Mouse (Mus musculus) embryonic facial prominence, embryonic 15.5 days (tissue): ENCODE data around the gene Trim31. TPM values are rescaled to one million over a fixed set of nuclear protein-coding genes. Genes with fewer than 3 reads are reported as not detected.

ENCODE experiments used
- ATAC-seq: fragments of 200-750 bp; cut with Nextera tagmentation; 2 replicates; pipeline ENCODE4 v1.8.0; 2017; ENCODE audit warnings: low read depth, moderate TSS enrichment; ENCODE audit not compliant: insufficient number of reproducible peaks, low FRiP score, low TSS enrichment
- H3K27ac ChIP-seq: fragments of 300-500 bp; sonication (generic); replicated peaks from 2 replicates; pipeline ENCODE4 v1.5.1; 2015; ENCODE audit warnings: mild to moderate bottlenecking, inconsistent platforms
- H3K27me3 ChIP-seq: fragments of 300-500 bp; sonication (generic); 2 replicates; pipeline ENCODE4 v1.6.1; 2015; ENCODE audit warnings: inconsistent platforms
- H3K36me3 ChIP-seq: fragments of 300-500 bp; sonication (generic); 2 replicates; pipeline ENCODE4 v1.6.1; 2015; ENCODE audit warnings: mild to moderate bottlenecking, inconsistent platforms
- H3K4me1 ChIP-seq: fragments of 300-500 bp; sonication (generic); 2 replicates; pipeline ENCODE4 v1.6.1; 2015; ENCODE audit warnings: inconsistent platforms
- H3K4me2 ChIP-seq: fragments of 300-500 bp; sonication (generic); replicated peaks from 2 replicates; pipeline ENCODE4 v1.6.1; 2015; ENCODE audit warnings: mild to moderate bottlenecking, inconsistent platforms
- H3K4me3 ChIP-seq: fragments of 300-500 bp; sonication (generic); replicated peaks from 2 replicates; pipeline ENCODE4 v1.5.1; 2015; ENCODE audit warnings: mild to moderate bottlenecking, inconsistent platforms
- H3K9ac ChIP-seq: fragments of 300-500 bp; sonication (generic); 2 replicates; pipeline ENCODE4 v1.6.1; 2015; ENCODE audit warnings: inconsistent platforms
- H3K9me3 ChIP-seq: fragments of 300-500 bp; sonication (generic); replicated peaks from 2 replicates; pipeline ENCODE4 v1.6.1; 2016; ENCODE audit warnings: inconsistent platforms
- WGBS: fragments of 180-500 bp; shearing (Covaris S2); methylation state at CpG from one replicate; pipeline ENCODE4 v1.1.7; 2015; 5-methylcytosine and 5-hydroxymethylcytosine counted together
- polyA plus RNA-seq: library from polyadenylated mRNA; unstranded; fragments of >200 nt; fragmentation: Nextera tagmentation; extraction: Ambion mirVana; gene quantifications from 2 replicates; pipeline ENCODE4 v1.2.1, GENCODE M21; 2015

Gene Trim31
- polyA plus RNA-seq, 1 experiment from 2014 or later = not detected

DNA sequence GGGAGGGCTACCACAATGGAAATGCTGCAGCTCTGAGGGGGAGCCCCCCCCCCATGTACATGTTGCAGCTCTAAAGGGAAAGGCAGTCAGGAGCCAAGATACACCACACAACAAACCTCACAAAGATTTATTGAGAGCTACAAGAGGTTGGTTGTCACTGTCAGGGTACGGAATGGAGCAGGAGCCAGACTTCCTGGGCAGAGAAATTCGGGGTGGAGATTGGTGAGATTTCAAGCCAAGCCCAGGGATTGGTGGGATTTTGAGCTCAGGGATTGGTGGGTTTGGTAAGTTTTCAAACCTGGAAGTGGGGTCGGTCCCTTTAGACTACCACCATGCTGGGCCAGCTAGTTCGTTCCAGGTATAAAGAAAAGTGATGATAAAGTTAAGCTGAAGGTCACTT, 25.6 kb downstream of the Trim31 start:
- H3K4me2 ChIP-seq = no peak overlapping the region
- H3K9ac ChIP-seq = no peak overlapping the region
- H3K36me3 ChIP-seq = no peaks in the 10 kb centered on the region
- H3K4me3 ChIP-seq = no peak overlapping the region
- no peak overlapping the region for H3K27ac ChIP-seq
- H3K27me3 ChIP-seq = no peaks in the 10 kb centered on the region
- no peaks in the 10 kb centered on the region for H3K4me1 ChIP-seq
- 63% methylated on average over 4 of the region's 4 CpGs for WGBS
- H3K9me3 ChIP-seq = no peaks in the 10 kb centered on the region
- ATAC-seq = no peak

DNA sequence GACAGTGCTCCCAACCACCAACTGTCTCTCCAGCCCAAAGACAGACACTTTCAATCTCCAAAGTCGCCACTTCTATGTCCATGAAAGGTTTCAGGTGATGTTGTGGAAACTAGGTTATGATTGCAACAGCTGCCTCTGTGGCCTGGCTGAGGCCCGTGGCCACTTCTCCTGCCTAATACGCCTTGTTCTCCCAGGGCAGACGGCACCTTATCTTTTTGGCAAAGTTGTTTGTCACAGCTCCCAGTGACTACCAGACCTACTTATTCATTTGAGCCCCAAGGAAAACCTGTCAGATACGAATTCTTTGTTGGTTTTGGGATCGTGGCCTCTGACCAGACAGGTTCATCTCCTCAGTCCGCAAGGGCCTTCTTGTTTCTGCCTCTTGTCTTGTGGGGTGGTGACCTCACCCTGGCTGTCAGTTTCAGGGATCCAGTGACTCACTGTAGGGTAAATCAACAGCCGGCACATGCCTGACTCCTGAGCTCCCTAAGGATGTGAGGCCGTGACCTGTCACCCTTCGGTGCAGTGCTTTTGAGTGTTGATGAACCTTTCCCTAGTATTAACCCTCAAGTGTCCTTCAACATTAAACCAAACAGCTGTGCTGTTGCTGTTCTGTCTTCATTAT, 29.7 kb downstream of the Trim31 start:
- no peak overlapping the region for H3K27ac ChIP-seq
- H3K9me3 ChIP-seq = no peaks in the 10 kb centered on the region
- no peaks in the 10 kb centered on the region for H3K4me1 ChIP-seq
- no peaks in the 10 kb centered on the region for H3K27me3 ChIP-seq
- WGBS = 46% methylated on average over 10 of the region's 10 CpGs
- no peak overlapping the region for H3K9ac ChIP-seq
- H3K4me3 ChIP-seq = no peak overlapping the region
- ATAC-seq = no peak
- no peaks in the 10 kb centered on the region for H3K36me3 ChIP-seq
- H3K4me2 ChIP-seq = no peak overlapping the region

DNA sequence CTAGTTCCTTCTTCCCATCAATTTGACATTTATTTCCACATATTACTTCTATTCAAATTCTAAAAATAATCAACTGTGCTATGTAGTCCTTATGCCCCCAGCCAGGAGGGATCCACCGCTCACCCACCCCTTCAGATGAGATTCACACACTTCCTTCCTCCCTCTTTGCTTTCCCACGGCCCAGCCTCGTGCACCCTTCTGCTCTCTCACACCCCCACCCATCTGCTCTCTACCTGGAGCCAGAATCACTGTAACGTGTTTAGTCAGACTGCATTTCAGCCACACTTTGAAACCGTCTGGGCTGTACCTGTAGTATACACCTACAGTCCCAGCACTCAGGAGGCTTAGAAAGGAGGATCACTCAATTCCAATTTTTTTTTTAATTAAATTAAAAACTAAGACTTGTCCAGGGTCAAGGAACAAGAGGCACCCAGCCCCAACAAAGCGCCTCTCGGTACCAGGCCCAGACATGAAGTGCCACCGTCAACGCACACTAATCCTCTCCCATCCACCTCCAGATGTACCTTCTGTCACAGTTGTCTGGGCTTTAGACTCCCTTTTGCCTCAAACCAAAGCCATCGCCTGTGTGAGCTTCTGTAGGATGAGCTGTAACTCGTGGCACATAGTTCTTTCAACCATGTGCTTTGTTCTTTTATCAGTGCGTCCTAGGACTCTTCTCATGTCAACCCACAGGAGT, 31.5 kb downstream of the Trim31 start:
- 68% methylated on average over 12 of the region's 12 CpGs for WGBS
- Histone ChIP-seq H3K4me3 (no peak overlapping the region), H3K9me3 (no peaks in the 10 kb centered on the region), H3K27me3 (no peaks in the 10 kb centered on the region), H3K27ac (no peak overlapping the region), H3K4me2 (no peak overlapping the region), H3K36me3 (no peaks in the 10 kb centered on the region), H3K9ac (no peak overlapping the region), H3K4me1 (no peaks in the 10 kb centered on the region)
- no peak for ATAC-seq

DNA sequence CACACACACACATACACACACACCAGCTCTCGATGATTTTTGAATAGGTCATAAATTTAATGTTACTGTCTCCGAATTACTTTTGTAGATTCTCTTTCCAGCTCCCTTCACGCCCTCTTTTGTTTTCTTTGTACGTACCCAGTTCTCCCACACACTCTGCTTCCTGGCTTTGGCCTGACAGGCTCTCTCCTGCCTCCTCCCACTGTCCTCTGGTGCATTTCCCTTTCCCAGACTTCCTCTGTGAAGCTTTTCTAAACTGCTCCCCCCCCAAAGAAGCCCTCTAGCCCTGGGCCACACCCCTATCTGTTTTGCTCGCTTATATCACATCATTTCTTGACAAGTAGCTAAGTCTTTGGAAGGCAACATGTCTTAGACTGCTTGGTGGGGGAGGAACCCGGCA, 32.3 kb downstream of the Trim31 start:
- Histone ChIP-seq H3K9ac (no peak overlapping the region), H3K4me2 (no peak overlapping the region), H3K9me3 (no peaks in the 10 kb centered on the region), H3K4me3 (no peak overlapping the region), H3K4me1 (no peaks in the 10 kb centered on the region), H3K27me3 (no peaks in the 10 kb centered on the region), H3K36me3 (no peaks in the 10 kb centered on the region), H3K27ac (no peak overlapping the region)
- ATAC-seq = no peak
- WGBS = 64% methylated on average over 6 of the region's 6 CpGs

DNA sequence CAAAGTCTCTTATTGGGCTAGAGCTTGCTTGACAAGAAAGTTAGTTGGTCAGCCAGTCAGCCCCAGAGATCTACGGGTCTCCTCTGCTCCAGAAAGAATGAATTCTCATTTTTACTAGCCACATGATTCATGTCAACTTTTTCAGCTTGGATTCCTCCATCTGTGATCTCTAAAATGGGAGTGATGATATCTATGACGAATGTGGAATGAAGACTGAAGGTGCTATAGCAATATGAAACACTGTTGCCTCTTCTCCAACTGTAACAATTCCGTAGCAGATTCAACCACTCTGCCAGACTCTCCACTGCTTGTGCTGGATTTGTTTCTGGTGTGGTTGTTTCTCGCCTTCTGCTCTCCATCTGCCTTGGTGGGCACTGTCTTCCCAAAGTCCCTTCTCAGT, 33.2 kb downstream of the Trim31 start:
- no peak overlapping the region for H3K4me3 ChIP-seq
- H3K36me3 ChIP-seq = no peaks in the 10 kb centered on the region
- no peaks in the 10 kb centered on the region for H3K9me3 ChIP-seq
- no peaks in the 10 kb centered on the region for H3K27me3 ChIP-seq
- H3K9ac ChIP-seq = no peak overlapping the region
- H3K4me1 ChIP-seq = no peaks in the 10 kb centered on the region
- ATAC-seq = no peak
- H3K4me2 ChIP-seq = no peak overlapping the region
- 81% methylated on average over 4 of the region's 4 CpGs for WGBS
- no peak overlapping the region for H3K27ac ChIP-seq

DNA sequence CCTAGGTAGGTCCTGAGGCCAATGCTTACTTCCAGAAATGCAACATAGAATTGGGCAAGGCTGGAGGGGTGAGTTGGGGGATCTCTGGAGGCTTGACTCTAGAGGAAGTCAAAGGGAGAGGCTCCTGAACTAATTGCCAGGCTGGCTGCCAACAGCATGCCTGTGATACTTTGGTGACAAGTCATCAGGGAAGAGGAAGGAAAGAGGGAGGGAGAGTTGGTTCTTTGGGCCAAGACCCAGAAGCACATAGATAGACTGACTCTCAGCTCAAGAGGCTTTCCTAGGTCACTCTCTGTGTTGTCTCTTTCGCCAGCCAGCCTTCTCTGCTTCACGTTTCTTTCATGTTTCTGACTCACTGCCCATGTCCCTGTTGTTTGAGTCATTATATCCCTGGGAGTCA, 33.9 kb downstream of the Trim31 start:
- Histone ChIP-seq H3K27ac (no peak overlapping the region), H3K4me3 (no peak overlapping the region), H3K27me3 (no peaks in the 10 kb centered on the region), H3K4me2 (no peak overlapping the region), H3K36me3 (no peaks in the 10 kb centered on the region), H3K9ac (no peak overlapping the region), H3K4me1 (no peaks in the 10 kb centered on the region), H3K9me3 (no peaks in the 10 kb centered on the region)
- ATAC-seq = no peak
- WGBS = 61% methylated on average over 2 of the region's 2 CpGs

DNA sequence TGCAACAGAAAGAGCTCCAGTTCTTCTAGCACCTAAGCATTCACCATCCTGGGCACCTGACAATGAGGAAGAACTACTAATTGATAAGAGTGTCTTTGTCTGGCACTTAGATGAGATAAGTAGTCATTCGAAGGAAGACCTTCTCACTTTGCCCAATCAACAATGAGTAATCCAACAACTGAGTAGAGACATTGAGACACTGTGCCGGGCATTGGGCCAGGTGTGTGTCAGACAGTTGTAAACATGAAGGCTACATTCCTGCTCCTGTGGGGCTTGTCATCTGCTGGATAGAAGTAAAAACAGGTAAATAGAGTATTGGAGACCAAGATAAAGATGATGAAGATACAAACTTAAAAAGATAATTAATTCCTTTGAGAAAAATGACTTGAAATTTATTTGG, 40.1 kb downstream of the Trim31 start:
- H3K36me3 ChIP-seq = no peaks in the 10 kb centered on the region
- no peak overlapping the region for H3K4me2 ChIP-seq
- no peak overlapping the region for H3K4me3 ChIP-seq
- H3K9me3 ChIP-seq = no peaks in the 10 kb centered on the region
- H3K9ac ChIP-seq = no peak overlapping the region
- peaks cover 29% of the 10 kb centered on the region for H3K27me3 ChIP-seq
- 82% methylated on average over 2 of the region's 2 CpGs for WGBS
- ATAC-seq = no peak
- H3K27ac ChIP-seq = no peak overlapping the region
- H3K4me1 ChIP-seq = peaks cover 9% of the 10 kb centered on the region

DNA sequence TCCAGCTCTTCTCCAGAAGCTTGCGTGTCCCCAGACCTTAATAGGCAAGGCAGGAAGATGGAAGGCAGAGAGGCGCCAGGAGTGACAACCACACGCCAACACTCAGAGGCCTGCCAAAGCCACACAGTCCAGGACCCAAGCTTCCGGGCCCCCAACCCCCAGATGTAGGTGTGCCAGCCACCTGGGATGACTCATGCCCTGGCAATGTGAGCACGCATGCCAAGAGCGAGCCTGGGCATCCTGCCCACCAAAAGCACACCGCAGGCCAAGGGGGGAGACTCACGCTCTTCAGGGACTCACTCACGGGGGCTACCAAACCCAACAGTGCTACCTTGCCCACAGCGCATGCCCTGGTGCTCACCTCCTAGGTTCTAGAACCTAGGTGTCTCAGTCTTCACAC, 44.5 kb downstream of the Trim31 start:
- H3K9ac ChIP-seq = 0 out of 2 replicates have a peak overlapping the region, but pooled peaks have one; percentile 39
- WGBS = 38% methylated on average over 10 of the region's 10 CpGs

DNA sequence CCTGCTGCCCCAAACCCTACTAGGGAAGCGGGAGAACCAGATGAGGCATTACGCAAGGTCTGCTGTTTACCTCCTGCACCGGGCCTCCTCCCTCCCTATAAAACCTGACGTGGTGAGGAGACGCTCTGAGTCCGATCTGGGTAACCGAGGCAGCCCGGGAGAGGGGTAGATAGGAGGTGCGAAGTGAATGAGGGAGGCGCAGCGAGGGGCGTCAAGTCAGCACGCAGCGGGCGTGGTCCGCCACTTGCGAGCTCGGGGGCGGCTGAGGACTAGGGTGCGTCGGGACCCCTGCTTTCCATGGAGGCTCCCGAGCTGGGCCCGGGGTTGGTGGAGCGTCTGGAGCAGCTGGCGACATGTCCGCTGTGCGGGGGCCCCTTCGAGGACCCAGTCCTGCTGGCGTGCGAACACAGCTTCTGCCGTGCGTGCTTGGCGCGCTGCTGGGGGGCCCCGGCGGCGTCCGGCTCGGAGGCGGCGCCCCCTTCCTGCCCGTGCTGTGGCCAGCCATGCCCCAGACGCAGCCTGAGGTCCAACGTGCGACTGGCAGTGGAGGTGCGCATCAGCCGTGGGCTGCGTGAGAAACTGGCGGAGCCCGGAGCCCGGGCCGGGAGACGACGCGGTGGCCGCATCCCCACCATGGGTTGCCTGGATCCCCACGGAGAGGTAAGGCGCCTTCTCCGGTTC, 45.0 kb downstream of the Trim31 start, which contains the start of gene Rnf39:
Gene Rnf39, plus strand, starts transcription at position 128 of the 681 bp plus-strand sequence.
- WGBS = 2% methylated on average over 59 of the region's 59 CpGs
- Histone ChIP-seq H3K27me3 (peaks cover 64% of the 10 kb centered on the region), H3K36me3 (no peaks in the 10 kb centered on the region), H3K4me3 (peak within 1 kb of the TSS; percentile 47), H3K9me3 (no peaks in the 10 kb centered on the region), H3K4me1 (peaks cover 27% of the 10 kb centered on the region), H3K27ac (peak within 1 kb of the TSS; percentile 11), H3K4me2 (peak within 1 kb of the TSS; percentile 84), H3K9ac (peak within 1 kb of the TSS; percentile 39)
- ATAC-seq = peak; percentile 48; the same call in 1 of the 2 replicates

More for the DNA sequence above, 44.5 kb downstream of the Trim31 start:
- Histone ChIP-seq H3K4me3 (peak overlapping the region; percentile 47), H3K9me3 (no peaks in the 10 kb centered on the region), H3K4me2 (peak overlapping the region; percentile 84), H3K27ac (0 out of 2 replicates have a peak overlapping the region, but pooled peaks have one; percentile 11), H3K4me1 (peaks cover 24% of the 10 kb centered on the region), H3K36me3 (no peaks in the 10 kb centered on the region), H3K27me3 (peaks cover 64% of the 10 kb centered on the region)
- ATAC-seq = peak; percentile 53

DNA sequence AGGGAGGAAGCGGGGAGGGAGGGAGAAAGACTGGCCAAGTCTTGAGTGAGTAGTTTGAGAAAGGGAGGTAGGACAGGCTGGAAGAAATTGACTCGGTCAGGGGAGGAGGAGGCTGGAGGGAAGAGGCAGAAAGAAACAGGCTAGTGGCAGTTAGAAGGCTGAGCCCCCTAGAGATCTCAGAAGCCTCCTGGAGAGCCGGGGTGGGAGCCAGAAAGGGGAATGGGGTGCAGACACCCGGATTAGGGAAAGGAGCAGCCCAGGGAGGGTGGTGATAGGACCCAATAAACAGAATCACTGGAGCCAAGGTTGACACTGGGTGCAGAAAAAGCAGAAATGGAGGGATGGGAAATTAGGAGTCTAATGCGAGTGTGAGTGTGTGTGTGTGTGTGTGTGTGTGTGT, 45.8 kb downstream of the Trim31 start:
- H3K4me3 ChIP-seq = peak overlapping the region; percentile 47
- peaks cover 64% of the 10 kb centered on the region for H3K27me3 ChIP-seq
- no peak overlapping the region; the same call in 1 of the 2 replicates for H3K27ac ChIP-seq
- no peaks in the 10 kb centered on the region for H3K9me3 ChIP-seq
- no peak for ATAC-seq
- peaks cover 4% of the 10 kb centered on the region for H3K36me3 ChIP-seq
- H3K4me2 ChIP-seq = peak overlapping the region; percentile 84
- no peak overlapping the region for H3K9ac ChIP-seq
- WGBS = 24% methylated on average over 5 of the region's 5 CpGs
- H3K4me1 ChIP-seq = peaks cover 27% of the 10 kb centered on the region

DNA sequence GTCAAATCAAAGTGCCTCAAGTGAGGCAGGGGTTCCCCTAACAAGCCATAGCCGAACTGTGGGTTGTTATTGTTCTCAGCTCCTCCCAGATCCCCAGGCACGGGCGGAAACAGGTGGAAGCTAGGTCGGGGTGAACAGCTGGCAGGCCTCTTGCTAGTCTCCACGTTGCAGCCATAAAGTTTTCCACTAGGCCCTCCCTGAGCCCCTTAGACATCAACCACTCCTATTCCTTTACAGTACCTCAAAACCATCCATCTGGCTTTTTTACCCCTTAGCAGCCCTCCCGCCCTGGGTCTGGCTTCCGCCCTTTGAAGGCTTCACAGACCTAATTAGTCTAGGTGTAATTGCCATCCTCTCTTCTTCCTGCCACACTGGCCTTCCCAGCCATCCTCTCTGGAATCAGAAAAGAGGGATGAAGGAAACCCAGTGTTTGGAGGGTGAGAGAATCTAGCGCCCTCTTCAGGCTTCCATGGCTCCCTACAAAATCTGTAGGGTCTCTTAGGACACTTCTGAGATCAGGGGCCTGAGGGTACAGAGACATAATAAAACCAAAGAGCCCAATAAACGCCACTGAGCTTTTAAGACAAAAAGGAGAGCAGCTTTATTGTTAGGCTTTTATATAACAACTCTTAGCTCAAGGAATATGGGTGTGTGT, 46.3 kb downstream of the Trim31 start:
- H3K27ac ChIP-seq = no peak overlapping the region
- H3K4me2 ChIP-seq = no peak overlapping the region
- H3K27me3 ChIP-seq = peaks cover 62% of the 10 kb centered on the region
- H3K9me3 ChIP-seq = no peaks in the 10 kb centered on the region
- no peak for ATAC-seq
- H3K9ac ChIP-seq = no peak overlapping the region
- 0 out of 2 replicates have a peak overlapping the region, but pooled peaks have one; percentile 47 for H3K4me3 ChIP-seq
- peaks cover 27% of the 10 kb centered on the region for H3K4me1 ChIP-seq
- WGBS = 23% methylated on average over 9 of the region's 9 CpGs
- peaks cover 10% of the 10 kb centered on the region for H3K36me3 ChIP-seq
